Mouse (Mus musculus): ENCODE measurements around the gene Pnpla8. TPM values are rescaled to one million over a fixed set of nuclear protein-coding genes. Genes with fewer than 3 reads are reported as not detected.
"Not testable (repeated sequence)": the region's sequence is repeated elsewhere in the genome, so short reads cannot be mapped to it uniquely, and the experiment has no call there.

Gene Pnpla8
- polyA plus RNA-seq, 1 experiment from 2014 or later = 75.1 TPM

DNA sequence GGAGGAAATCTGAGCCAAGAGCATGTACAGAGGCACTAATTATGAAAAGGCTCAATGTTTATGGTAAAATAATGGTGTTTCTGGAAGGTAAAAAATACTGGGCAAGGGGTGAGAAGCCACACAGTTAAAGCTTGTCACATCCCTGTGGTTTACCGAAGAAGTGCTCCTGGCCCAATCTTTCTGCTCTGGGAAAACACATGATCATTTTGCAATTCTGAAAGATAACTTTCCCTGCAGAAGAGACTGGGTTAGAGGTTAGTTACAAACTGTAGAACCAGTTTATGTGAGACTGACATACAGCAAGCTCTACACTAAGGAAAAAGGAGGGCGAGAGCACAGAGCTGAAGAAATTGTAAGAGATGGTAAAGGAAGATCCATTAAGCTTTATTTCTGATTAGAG, 46.0 kb downstream of the Pnpla8 start:
- ATAC-seq (replicated peaks; ENCODE audit: extremely low read depth, insufficient read depth, low FRiP score) = no peak
- Histone ChIP-seq H3K4me2 (ENCODE audit: low read depth, low read length) (no peak overlapping the region), H3K4me1 (ENCODE audit: control insufficient read depth, insufficient read depth, low read length) (peaks cover 5% of the 10 kb centered on the region), H3K27me3 (ENCODE audit: control insufficient read depth, insufficient read depth, low read length) (no peaks in the 10 kb centered on the region), H3K4me3 (ENCODE audit: low read length) (no peak overlapping the region), H3K27ac (ENCODE audit: low read length) (no peak overlapping the region), H3K9me3 (replicated peaks; ENCODE audit: control insufficient read depth, low read length) (no peaks in the 10 kb centered on the region), H3K36me3 (ENCODE audit: control insufficient read depth, insufficient read depth) (no peaks in the 10 kb centered on the region), H3K9ac (ENCODE audit: low read length) (no peak overlapping the region)
- 89% methylated on average over 2 of the region's 2 CpGs for WGBS

DNA sequence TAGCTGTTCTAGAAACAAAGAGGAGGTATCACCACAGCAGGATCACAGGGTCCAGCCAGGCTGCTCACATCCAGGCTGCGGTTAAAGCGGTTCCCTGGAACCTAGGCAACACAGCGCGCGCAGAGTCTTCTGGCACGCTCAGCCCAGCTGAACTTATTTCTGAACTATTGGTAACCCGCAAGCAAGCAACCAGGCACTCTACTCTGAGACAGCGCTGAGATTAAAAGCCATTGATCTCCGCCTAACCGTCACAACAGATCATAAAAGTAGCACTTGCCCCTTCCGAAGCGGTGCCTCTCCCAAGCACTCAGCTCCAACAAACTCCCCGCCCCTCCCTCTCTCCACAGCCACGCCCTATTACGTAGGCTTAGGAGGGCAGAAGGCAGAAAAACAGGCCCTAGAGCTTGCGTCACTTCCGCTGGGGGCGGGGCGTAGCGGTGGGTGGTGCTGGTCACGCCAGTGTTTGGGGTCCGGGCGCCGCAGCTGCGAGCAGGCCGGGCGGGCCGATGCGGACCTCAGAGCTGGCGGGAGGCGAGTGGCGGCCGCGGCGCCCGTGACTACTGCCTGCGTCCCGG, 47.6 kb downstream of the Pnpla8 start:
- H3K4me2 ChIP-seq (ENCODE audit: low read depth, low read length) = peak overlapping the region; percentile 79
- peak overlapping the region; percentile 98 for H3K27ac ChIP-seq (ENCODE audit: low read length)
- H3K9me3 ChIP-seq (replicated peaks; ENCODE audit: control insufficient read depth, low read length) = no peaks in the 10 kb centered on the region
- H3K4me1 ChIP-seq (ENCODE audit: control insufficient read depth, insufficient read depth, low read length) = peaks cover 5% of the 10 kb centered on the region
- peak; percentile 100 for ATAC-seq (replicated peaks; ENCODE audit: extremely low read depth, insufficient read depth, low FRiP score)
- peak overlapping the region; percentile 91 for H3K9ac ChIP-seq (ENCODE audit: low read length)
- no peaks in the 10 kb centered on the region for H3K27me3 ChIP-seq (ENCODE audit: control insufficient read depth, insufficient read depth, low read length)
- peak overlapping the region; percentile 78 for H3K4me3 ChIP-seq (ENCODE audit: low read length)
- H3K36me3 ChIP-seq (ENCODE audit: control insufficient read depth, insufficient read depth) = no peaks in the 10 kb centered on the region
- WGBS = 0% methylated on average over 35 of the region's 38 CpGs

DNA sequence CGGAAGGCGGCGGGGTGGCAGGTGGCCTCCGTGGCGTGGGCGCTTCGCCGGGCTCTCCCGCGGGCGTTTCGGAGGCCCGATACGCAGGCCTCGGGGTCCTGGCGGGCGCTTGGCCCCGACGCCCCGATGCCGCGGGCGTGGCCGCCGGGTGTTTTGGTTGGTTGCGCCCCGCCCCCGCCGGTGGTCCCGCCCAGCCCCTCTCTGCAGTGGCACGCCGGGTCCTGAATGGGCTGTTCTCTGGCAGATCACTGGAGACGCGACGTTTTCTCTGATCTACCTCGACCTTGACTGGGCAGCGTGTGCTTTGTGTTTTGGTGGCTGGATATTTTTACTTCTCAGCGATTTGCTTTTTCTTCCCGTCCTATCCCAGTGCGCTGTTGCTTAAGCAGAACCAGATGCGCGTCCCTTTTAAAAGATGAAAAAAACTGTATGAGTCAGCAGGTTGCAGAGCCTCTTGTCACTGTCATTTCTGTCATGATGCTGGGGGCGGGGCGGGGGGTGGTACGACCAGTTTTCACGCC, 48.2 kb downstream of the Pnpla8 start:
- WGBS = under 1% methylated on average over 44 of the region's 46 CpGs
- Histone ChIP-seq H3K36me3 (ENCODE audit: control insufficient read depth, insufficient read depth) (no peaks in the 10 kb centered on the region), H3K27me3 (ENCODE audit: control insufficient read depth, insufficient read depth, low read length) (no peaks in the 10 kb centered on the region), H3K9me3 (replicated peaks; ENCODE audit: control insufficient read depth, low read length) (no peaks in the 10 kb centered on the region), H3K4me3 (ENCODE audit: low read length) (peak overlapping the region; percentile 78), H3K4me1 (ENCODE audit: control insufficient read depth, insufficient read depth, low read length) (peaks cover 7% of the 10 kb centered on the region), H3K27ac (ENCODE audit: low read length) (peak overlapping the region; percentile 98), H3K4me2 (ENCODE audit: low read depth, low read length) (peak overlapping the region; percentile 79), H3K9ac (ENCODE audit: low read length) (peak overlapping the region; percentile 91)
- ATAC-seq (replicated peaks; ENCODE audit: extremely low read depth, insufficient read depth, low FRiP score) = peak; percentile 91

DNA sequence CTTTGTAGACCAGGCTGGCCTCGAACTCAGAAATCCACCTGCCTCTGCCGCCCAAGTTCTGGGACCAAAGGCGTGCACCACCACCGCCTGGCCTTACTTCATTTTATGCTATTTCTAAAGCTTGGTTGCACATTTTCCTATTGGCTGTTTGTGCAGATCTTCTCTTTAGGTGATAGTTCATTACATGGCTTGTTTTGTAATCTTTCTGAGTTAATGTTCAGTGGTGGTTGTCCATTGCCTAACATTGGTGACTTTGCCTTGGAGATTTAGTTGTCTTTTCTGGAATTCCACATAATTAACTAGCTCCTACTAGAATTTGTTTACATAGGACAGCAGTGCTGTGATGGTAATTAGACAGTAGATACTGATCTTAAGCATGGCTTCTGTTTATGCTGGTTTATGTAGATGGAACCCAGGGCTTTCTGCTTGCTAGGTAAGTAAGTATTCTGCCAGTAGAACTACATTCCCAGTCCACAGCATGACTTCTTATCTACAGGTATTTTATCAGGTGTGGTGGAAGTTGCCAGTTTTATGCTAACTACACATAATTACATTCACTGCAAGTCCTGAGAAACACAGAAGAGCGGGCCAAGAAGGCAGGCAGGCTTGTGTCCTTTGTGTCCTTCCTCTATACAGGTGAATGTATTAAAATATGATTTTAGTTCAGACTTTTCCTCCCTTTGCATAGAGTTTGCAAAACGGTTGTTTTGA, 53.1 kb downstream of the Pnpla8 start:
- peaks cover 4% of the 10 kb centered on the region; the same call in 1 of the 2 replicates for H3K36me3 ChIP-seq (ENCODE audit: control insufficient read depth, insufficient read depth)
- peaks cover 4% of the 10 kb centered on the region for H3K4me1 ChIP-seq (ENCODE audit: control insufficient read depth, insufficient read depth, low read length)
- 93% methylated on average over 6 of the region's 6 CpGs for WGBS
- H3K9me3 ChIP-seq (replicated peaks; ENCODE audit: control insufficient read depth, low read length) = no peaks in the 10 kb centered on the region
- no peak overlapping the region for H3K27ac ChIP-seq (ENCODE audit: low read length)
- H3K4me2 ChIP-seq (ENCODE audit: low read depth, low read length) = no peak overlapping the region
- no peaks in the 10 kb centered on the region for H3K27me3 ChIP-seq (ENCODE audit: control insufficient read depth, insufficient read depth, low read length)
- no peak overlapping the region for H3K4me3 ChIP-seq (ENCODE audit: low read length)
- no peak overlapping the region for H3K9ac ChIP-seq (ENCODE audit: low read length)
- no peak for ATAC-seq (replicated peaks; ENCODE audit: extremely low read depth, insufficient read depth, low FRiP score)

DNA sequence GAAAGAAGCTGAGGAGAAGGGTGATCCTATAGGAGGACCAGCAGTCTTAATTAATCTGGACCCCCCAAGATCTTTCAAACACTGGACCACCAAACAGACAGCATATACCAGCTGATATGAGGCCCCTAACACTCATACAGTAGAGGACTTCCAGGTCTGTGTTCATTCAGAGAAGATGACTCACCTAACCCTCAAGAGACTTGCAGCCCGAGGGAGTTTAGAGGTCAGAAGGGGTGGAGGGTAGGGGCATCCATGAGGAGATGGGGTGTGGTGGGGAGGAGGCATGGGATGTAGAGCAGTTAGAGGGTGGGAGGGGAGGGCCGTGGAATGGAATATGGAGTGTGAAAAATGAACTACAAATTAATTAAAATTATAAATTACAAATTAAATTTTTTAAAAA, 59.0 kb downstream of the Pnpla8 start:
- not testable (repeated sequence) for H3K27ac ChIP-seq (ENCODE audit: low read length); ATAC-seq (replicated peaks; ENCODE audit: extremely low read depth, insufficient read depth, low FRiP score); H3K27me3 ChIP-seq (ENCODE audit: control insufficient read depth, insufficient read depth, low read length); H3K4me1 ChIP-seq (ENCODE audit: control insufficient read depth, insufficient read depth, low read length); H3K4me3 ChIP-seq (ENCODE audit: low read length); H3K9me3 ChIP-seq (replicated peaks; ENCODE audit: control insufficient read depth, low read length); H3K36me3 ChIP-seq (ENCODE audit: control insufficient read depth, insufficient read depth); H3K4me2 ChIP-seq (ENCODE audit: low read depth, low read length); H3K9ac ChIP-seq (ENCODE audit: low read length)
- WGBS = 43% methylated on average over 2 of the region's 2 CpGs

DNA sequence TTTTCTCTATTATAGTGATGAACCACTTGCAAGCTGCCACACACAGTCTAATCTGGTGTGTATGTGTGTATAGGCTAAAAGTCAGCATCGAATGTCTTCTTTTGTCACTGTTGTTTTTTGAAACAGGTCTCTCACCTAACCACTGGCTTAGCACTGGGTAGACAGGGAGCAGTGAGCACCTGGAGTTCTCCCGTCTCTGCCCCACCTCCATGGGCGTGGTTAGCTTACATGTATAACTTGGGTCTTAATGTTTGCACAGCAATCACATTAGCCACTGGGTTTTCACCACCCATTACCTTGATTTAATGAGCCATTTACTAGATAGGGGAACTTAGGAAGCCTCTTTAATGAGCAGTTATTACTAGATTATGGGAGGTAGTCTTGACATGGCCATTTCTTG, 60.4 kb downstream of the Pnpla8 start:
- WGBS = 88% methylated on average over 3 of the region's 3 CpGs
- H3K4me1 ChIP-seq (ENCODE audit: control insufficient read depth, insufficient read depth, low read length) = no peaks in the 10 kb centered on the region

DNA sequence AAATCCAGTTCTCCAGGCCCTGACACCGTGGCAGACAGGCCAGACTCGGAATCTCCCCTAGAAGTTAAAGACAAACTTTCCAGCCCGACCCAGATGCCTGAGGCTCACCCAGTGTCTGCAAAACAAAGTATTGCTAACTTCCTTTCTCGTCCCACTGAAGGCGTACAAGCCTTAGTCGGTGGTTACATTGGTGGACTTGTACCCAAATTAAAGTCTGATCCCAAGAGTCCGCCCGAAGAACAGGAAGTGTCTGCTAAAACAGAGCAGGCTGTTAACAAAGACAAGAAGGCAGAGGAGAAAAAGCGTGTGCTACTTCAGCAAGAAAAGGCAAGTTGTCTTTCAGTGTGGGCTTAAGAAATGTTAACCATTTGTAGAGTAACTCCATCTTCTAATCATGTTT, 62.2 kb downstream of the Pnpla8 start:
- Histone ChIP-seq H3K36me3 (ENCODE audit: control insufficient read depth, insufficient read depth) (peaks cover 6% of the 10 kb centered on the region), H3K9me3 (replicated peaks; ENCODE audit: control insufficient read depth, low read length) (no peaks in the 10 kb centered on the region), H3K27me3 (ENCODE audit: control insufficient read depth, insufficient read depth, low read length) (no peaks in the 10 kb centered on the region), H3K4me1 (ENCODE audit: control insufficient read depth, insufficient read depth, low read length) (no peaks in the 10 kb centered on the region), H3K27ac (ENCODE audit: low read length) (peak overlapping the region; percentile 25; the same call in 1 of the 2 replicates), H3K9ac (ENCODE audit: low read length) (no peak overlapping the region), H3K4me3 (ENCODE audit: low read length) (no peak overlapping the region), H3K4me2 (ENCODE audit: low read depth, low read length) (peak overlapping the region; percentile 6; the same call in 1 of the 2 replicates)
- 45% methylated on average over 9 of the region's 9 CpGs for WGBS
- no peak for ATAC-seq (replicated peaks; ENCODE audit: extremely low read depth, insufficient read depth, low FRiP score)

More for the DNA sequence above, 60.4 kb downstream of the Pnpla8 start:
- Histone ChIP-seq H3K9ac (ENCODE audit: low read length) (no peak overlapping the region), H3K27ac (ENCODE audit: low read length) (no peak overlapping the region), H3K4me3 (ENCODE audit: low read length) (no peak overlapping the region), H3K36me3 (ENCODE audit: control insufficient read depth, insufficient read depth) (peaks cover 6% of the 10 kb centered on the region), H3K4me2 (ENCODE audit: low read depth, low read length) (no peak overlapping the region), H3K9me3 (replicated peaks; ENCODE audit: control insufficient read depth, low read length) (no peaks in the 10 kb centered on the region), H3K27me3 (ENCODE audit: control insufficient read depth, insufficient read depth, low read length) (no peaks in the 10 kb centered on the region)
- no peak for ATAC-seq (replicated peaks; ENCODE audit: extremely low read depth, insufficient read depth, low FRiP score)

DNA sequence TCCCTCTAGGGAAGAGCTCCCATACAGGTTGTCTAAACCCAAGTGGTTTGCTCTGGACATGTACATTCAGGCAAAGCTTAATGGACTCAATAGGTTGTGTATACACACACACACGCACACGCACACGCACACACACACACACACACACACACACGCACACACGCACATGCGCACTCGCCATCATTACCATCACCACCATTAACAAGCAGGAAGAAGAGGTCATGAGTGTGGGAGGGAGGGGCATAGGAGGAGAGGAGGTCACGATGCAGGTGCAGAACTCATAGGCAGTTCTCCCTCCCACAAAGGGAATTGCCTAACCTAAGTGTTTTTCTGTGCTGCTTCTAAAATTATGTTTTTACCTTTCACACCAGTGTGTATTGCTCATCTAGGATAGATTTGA, 65.8 kb downstream of the Pnpla8 start:
- no peak overlapping the region for H3K9ac ChIP-seq (ENCODE audit: low read length)
- H3K9me3 ChIP-seq (replicated peaks; ENCODE audit: control insufficient read depth, low read length) = no peaks in the 10 kb centered on the region
- H3K27me3 ChIP-seq (ENCODE audit: control insufficient read depth, insufficient read depth, low read length) = no peaks in the 10 kb centered on the region
- H3K27ac ChIP-seq (ENCODE audit: low read length) = no peak overlapping the region
- WGBS = 97% methylated on average over 8 of the region's 8 CpGs
- H3K4me1 ChIP-seq (ENCODE audit: control insufficient read depth, insufficient read depth, low read length) = no peaks in the 10 kb centered on the region
- ATAC-seq (replicated peaks; ENCODE audit: extremely low read depth, insufficient read depth, low FRiP score) = no peak
- H3K4me2 ChIP-seq (ENCODE audit: low read depth, low read length) = no peak overlapping the region
- H3K4me3 ChIP-seq (ENCODE audit: low read length) = no peak overlapping the region
- H3K36me3 ChIP-seq (ENCODE audit: control insufficient read depth, insufficient read depth) = peaks cover 20% of the 10 kb centered on the region

DNA sequence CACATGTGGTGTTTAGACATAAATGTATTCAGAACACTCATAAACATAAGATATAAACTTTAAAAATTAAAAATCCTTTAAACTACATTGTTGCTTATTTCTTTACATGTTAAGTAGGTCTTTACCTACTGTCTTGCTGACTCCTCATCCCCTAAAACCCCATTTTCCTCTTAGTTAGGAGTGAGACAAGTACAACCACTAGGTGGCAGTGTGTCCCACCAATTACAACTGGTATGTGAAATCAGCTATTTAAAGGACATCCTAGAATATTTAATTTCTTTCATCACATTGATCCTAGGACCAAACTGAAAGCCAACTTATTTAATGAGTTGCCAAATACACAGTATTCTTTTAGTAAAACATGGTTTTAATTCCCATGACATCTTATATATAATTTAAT, 71.1 kb downstream of the Pnpla8 start:
- H3K27ac ChIP-seq (ENCODE audit: low read length) = no peak overlapping the region
- peaks cover 17% of the 10 kb centered on the region for H3K36me3 ChIP-seq (ENCODE audit: control insufficient read depth, insufficient read depth)
- H3K4me2 ChIP-seq (ENCODE audit: low read depth, low read length) = no peak overlapping the region
- H3K4me3 ChIP-seq (ENCODE audit: low read length) = no peak overlapping the region
- H3K9me3 ChIP-seq (replicated peaks; ENCODE audit: control insufficient read depth, low read length) = no peaks in the 10 kb centered on the region
- no peaks in the 10 kb centered on the region for H3K27me3 ChIP-seq (ENCODE audit: control insufficient read depth, insufficient read depth, low read length)
- ATAC-seq (replicated peaks; ENCODE audit: extremely low read depth, insufficient read depth, low FRiP score) = no peak
- H3K4me1 ChIP-seq (ENCODE audit: control insufficient read depth, insufficient read depth, low read length) = no peaks in the 10 kb centered on the region
- H3K9ac ChIP-seq (ENCODE audit: low read length) = no peak overlapping the region
